Mouse (Mus musculus): ENCODE measurements around the gene Slc38a3.

DNA sequence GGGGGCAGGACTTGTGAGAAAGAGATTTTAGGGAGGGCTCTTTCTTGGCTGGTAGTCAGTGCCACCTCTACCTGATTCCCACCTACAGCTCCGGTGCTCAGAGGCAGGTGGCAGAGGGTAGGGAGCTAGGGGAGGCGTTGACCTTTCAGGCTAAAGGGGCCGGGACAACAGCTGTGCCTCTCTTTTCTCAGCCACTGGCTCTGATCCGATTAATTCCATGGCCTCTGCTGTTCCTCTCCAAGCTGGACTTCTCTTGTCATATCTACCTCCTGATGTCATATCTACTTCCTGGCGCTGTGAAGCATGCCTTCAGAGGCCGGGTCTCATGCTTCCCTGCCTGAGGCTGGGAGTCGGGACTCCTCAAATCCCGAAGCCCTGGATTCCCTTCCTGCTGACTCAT lies 1.3 kb downstream of the Slc38a3 start:
- TF ChIP-seq CTCF (IDR thresholded peaks at IDR 0.05; ENCODE audit: extremely low read depth, insufficient read depth, insufficient read length, insufficient replicate concordance), result no peak
- no peak for TF ChIP-seq POLR2A (IDR thresholded peaks at IDR 0.05; ENCODE audit: low read depth, low read length)

Data from spleen, adult 2 months (tissue).